Mouse (Mus musculus): ENCODE data around the gene Ftl1-ps1. TPM values are rescaled to one million over a fixed set of nuclear protein-coding genes. Genes with fewer than 3 reads are reported as not detected.

Ftl1-ps1 gene
- polyA plus RNA-seq, 1 experiment from 2014 or later = 74.6 TPM

- H3K4me1 ChIP-seq (replicated peaks) = no peaks in the 10 kb centered on the region; the same call in 1 of the 2 replicates
- H3K27me3 ChIP-seq = no peaks in the 10 kb centered on the region
- no peaks in the 10 kb centered on the region for H3K9me3 ChIP-seq
- no peak overlapping the region for H3K9ac ChIP-seq (replicated peaks)
- H3K4me2 ChIP-seq = no peak overlapping the region
- no peaks in the 10 kb centered on the region for H3K36me3 ChIP-seq
- no peak overlapping the region for H3K4me3 ChIP-seq (replicated peaks)
- H3K27ac ChIP-seq = no peak overlapping the region
- ATAC-seq (ENCODE audit: insufficient number of reproducible peaks, insufficient read depth, low FRiP score, low TSS enrichment, low read depth) = no peak
- 59% methylated on average over 2 of the region's 2 CpGs for WGBS
Observed at GRCm38 (mm10) chr13:74391156-74391555, 8.3 kb upstream of the Ftl1-ps1 start.

DNA sequence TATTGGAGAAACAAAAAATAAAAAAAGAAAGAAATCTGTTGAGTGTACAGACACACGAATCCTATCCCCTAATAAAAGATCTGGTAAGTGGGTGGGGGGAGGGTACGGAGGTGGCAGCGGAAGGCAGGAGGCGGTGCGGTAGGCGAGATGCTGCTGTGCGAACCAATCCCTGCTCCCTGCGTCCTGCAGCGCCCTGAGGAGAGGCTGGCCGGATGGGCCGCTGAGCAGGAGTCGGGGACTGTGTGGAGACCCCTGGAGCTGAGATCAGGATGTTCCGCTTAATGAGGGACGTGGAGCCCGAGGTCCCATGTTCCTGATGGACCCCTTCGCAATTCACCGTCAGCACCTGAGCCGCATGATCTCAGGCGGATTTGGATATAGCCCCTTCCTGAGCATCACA lies 40.4 kb downstream of the Ftl1-ps1 start:
- ATAC-seq (ENCODE audit: insufficient number of reproducible peaks, insufficient read depth, low FRiP score, low TSS enrichment, low read depth) = no peak

More for the DNA sequence above, 40.4 kb downstream of the Ftl1-ps1 start:
- WGBS = 21% methylated on average over 19 of the region's 19 CpGs
- Histone ChIP-seq H3K9me3 (peaks cover 62% of the 10 kb centered on the region), H3K4me1 (replicated peaks) (no peaks in the 10 kb centered on the region), H3K27ac (no peak overlapping the region), H3K27me3 (no peaks in the 10 kb centered on the region), H3K9ac (replicated peaks) (no peak overlapping the region), H3K36me3 (peaks cover 34% of the 10 kb centered on the region), H3K4me2 (no peak overlapping the region), H3K4me3 (replicated peaks) (no peak overlapping the region)

MicroRNAs encoded within 50 kb of the gene (microRNA counts, 519-probe panel; counts per million panel counts)
- microRNA mmu-miR-692 = not detected

Small RNA genes lying within 50 kb of the gene (microRNA-seq; reads per million reads assigned to microRNA genes)
- gene Mir692-3 = not detected

Other genes starting within 250 kb of the Ftl1-ps1 start
- gene Exoc3, start 191.0 kb upstream of the Ftl1-ps1 start, polyA plus RNA-seq (2016; fragmentation: Nextera tagmentation; extraction: Ambion mirVana) = 64.7 and 73.2 TPM in 2 replicates
- 1.3 and 1.6 TPM in 2 replicates for gene Ahrr, start 107.4 kb upstream of the Ftl1-ps1 start, polyA plus RNA-seq (2016; fragmentation: Nextera tagmentation; extraction: Ambion mirVana)
- 130 and 139 TPM in 2 replicates for gene Pdcd6, start 82.1 kb upstream of the Ftl1-ps1 start, polyA plus RNA-seq (2016; fragmentation: Nextera tagmentation; extraction: Ambion mirVana)
- gene Sdha, start 49.4 kb upstream of the Ftl1-ps1 start, polyA plus RNA-seq (2016; fragmentation: Nextera tagmentation; extraction: Ambion mirVana) = 235 and 236 TPM in 2 replicates
- 61.5 and 67.4 TPM in 2 replicates for gene Ccdc127, start 49.4 kb upstream of the Ftl1-ps1 start, polyA plus RNA-seq (2016; fragmentation: Nextera tagmentation; extraction: Ambion mirVana)
- gene Lrrc14b, start 35.7 kb upstream of the Ftl1-ps1 start, polyA plus RNA-seq (2016; fragmentation: Nextera tagmentation; extraction: Ambion mirVana) = not detected in 2 replicates
- 4.2 and 5.3 TPM in 2 replicates for gene Zfp72, start 8.9 kb upstream of the Ftl1-ps1 start, polyA plus RNA-seq (2016; fragmentation: Nextera tagmentation; extraction: Ambion mirVana)
- 22.1 and 28.4 TPM in 2 replicates for gene Zfp825, start 94.3 kb downstream of the Ftl1-ps1 start, polyA plus RNA-seq (2016; fragmentation: Nextera tagmentation; extraction: Ambion mirVana)
- gene Erap1, start 239.9 kb downstream of the Ftl1-ps1 start, polyA plus RNA-seq (2016; fragmentation: Nextera tagmentation; extraction: Ambion mirVana) = 4.3 TPM in 2 replicates